Mouse (Mus musculus) colon, adult 2 months (tissue): ENCODE results near the gene Gtf2f1. TPM values are rescaled to one million over a fixed set of nuclear protein-coding genes. Genes with fewer than 3 reads are reported as not detected.

Experiments used
- polyA plus RNA-seq: library from polyadenylated mRNA; depleted of rRNA; stranded (reverse); fragments of >200 nt; gene quantifications from 2 replicates; pipeline ENCODE4 v1.2.3, GENCODE M21; 2012; rRNA removed

The Gtf2f1 gene
- polyA plus RNA-seq = 31.0 and 35.2 TPM in 2 replicates

GRCm38 (mm10) chr17:57011236-57012141 lies at the start of gene Gtf2f1, which contains the start of gene Gm17949:
Gene Gtf2f1, minus strand, starts transcription at chr17:57011288.
Gene Gm17949, plus strand, starts transcription at chr17:57011469.

GRCm38 (mm10) chr17:57059486-57059977 lies 48.4 kb upstream of the Gtf2f1 start, which contains the start of gene Slc25a23:
Gene Slc25a23, minus strand, starts transcription at chr17:57059863.

DNA sequence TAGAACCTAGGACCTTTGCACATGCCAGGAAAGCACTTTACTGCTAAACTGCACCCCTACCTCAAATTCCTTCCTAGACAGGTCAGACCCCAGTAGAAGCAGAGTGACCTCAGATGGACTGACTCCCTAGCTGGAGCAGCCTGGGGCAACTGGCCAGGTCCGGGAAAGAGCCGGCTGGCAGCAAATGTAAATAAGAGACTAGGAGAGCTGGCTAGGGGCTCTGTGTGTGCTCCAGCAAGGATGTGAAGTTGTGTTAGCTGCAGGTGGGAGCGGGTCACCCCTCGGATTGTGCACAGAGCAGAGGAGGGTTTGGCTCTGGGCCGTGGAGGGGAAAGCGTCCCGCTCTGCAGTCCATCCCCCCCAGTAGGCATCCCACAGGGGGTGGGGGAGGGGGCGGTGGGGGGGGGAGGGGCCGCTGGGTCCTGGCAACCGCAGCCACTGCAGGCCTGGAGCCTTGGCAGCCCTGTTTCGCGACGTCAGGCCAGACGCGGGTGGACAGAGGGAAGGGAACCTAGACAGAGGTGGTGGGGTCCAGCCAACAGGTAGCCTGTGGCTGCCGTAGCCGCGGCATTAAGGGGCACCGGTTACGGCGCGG lies 47.9 kb upstream of the Gtf2f1 start, which contains the start of gene Crb3:
Crb3 (plus strand) TSS at position 215 of the 595 bp plus-strand sequence.

DNA sequence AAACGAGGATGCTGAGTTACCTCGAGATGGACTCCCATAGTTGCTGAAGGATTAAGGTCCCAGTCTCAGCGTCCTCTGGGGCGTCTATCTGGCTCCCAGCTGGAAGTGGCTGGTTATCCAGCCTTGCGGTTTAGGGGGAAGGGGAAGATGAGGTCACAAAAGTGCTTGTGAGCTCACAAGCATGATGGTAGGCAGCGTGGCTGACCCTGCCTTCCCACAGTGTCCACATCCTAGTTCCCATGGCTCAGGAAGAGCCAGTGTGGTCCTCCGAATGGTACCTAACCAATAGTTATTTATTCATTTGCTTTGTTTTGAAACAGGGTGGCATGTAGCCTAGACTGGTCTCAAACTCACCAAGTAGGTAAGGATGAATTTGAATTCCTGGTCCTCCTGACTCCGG lies 30.5 kb upstream of the Gtf2f1 start, which contains the start of gene Slc25a41:
Slc25a41 (minus strand) TSS at position 101 of the 400 bp plus-strand sequence.

GRCm38 (mm10) chr17:57030931-57031660 lies 20.0 kb upstream of the Gtf2f1 start, which contains the start of gene Khsrp:
Gene Khsrp, minus strand, starts transcription at chr17:57031522.

GRCm38 (mm10) chr17:56999968-57000609 lies 11.0 kb downstream of the Gtf2f1 start, which contains the start of gene Pspn:
Gene Pspn, minus strand, starts transcription at chr17:57000018.

GRCm38 (mm10) chr17:56997029-56997667 lies 13.9 kb downstream of the Gtf2f1 start, which contains the start of gene Alkbh7:
Gene Alkbh7, plus strand, starts transcription at chr17:56997339.

DNA sequence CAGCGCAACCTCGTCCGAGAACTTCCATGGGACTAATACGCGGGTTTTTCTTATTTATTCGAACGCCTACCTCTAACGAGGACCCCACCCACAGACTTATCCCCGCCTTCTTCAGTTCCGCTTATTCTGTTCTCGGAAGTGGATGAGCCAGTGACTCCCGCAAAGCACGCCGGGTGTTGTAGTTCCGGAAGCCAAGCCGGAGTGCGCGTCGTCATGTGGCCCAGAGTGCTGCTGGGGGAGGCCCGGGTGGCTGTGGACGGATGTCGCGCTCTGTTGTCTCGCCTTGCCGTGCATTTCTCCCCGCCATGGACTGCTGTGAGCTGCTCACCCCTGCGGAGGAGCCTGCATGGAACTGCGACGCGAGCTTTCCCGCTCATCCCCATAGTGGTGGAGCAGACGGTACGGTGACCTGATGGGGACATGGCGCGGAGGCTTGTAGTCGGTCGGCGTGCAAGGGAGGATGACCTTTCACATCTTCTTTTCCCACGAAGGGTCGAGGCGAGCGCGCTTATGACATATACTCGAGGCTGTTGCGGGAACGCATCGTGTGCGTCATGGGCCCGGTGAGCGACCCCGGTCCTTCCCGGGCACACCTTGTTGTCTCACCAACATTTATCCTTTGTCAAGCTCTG lies 20.9 kb downstream of the Gtf2f1 start, which contains the start of gene Clpp:
Clpp (plus strand) TSS at position 191 of the 632 bp plus-strand sequence.

DNA sequence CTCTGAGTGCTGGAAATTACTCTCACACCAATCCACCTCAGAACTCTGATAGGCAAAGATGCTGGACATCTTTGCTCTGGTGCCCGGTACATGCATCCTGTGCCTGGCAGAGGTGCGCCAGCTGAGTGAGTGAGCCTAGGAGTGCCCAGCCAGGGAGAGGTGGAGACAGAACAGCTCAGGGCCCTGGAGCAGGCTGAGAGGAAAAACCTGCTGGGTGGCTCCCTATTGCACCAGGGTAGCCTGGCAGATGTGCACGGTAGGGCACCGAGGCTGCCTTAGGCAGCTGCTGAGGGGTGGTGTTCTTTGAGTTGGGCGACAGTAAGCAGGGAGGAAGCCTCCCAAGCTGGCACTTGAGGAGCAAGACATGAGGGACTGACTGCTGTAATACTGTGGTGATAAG lies 29.1 kb downstream of the Gtf2f1 start, which contains the start of gene Acer1:
Acer1 (minus strand) TSS at position 114 of the 400 bp plus-strand sequence.

Other genes with a start within 250 kb of the Gtf2f1 start
- 75.7 and 94.5 TPM in 2 replicates for gene Dus3l, start 246.5 kb downstream of the Gtf2f1 start, polyA plus RNA-seq
- gene Prr22, start 241.0 kb downstream of the Gtf2f1 start, polyA plus RNA-seq = 3.8 and 4.5 TPM in 2 replicates
- gene Rfx2, start 180.3 kb downstream of the Gtf2f1 start, polyA plus RNA-seq = 13.0 and 16.5 TPM in 2 replicates
- not detected in 2 replicates for gene Acsbg2, start 136.8 kb downstream of the Gtf2f1 start, polyA plus RNA-seq
- gene 1700061G19Rik, start 135.8 kb downstream of the Gtf2f1 start, polyA plus RNA-seq = 0.05 and 0.22 TPM in 2 replicates
- 59.6 and 65.3 TPM in 2 replicates for gene Mllt1, start 75.9 kb downstream of the Gtf2f1 start, polyA plus RNA-seq
- 73.6 and 84.8 TPM in 2 replicates for gene Acer1, start 29.2 kb downstream of the Gtf2f1 start, polyA plus RNA-seq
- 174 and 182 TPM in 2 replicates for gene Clpp, start 21.0 kb downstream of the Gtf2f1 start, polyA plus RNA-seq
- 70.7 and 72.3 TPM in 2 replicates for gene Alkbh7, start 13.9 kb downstream of the Gtf2f1 start, polyA plus RNA-seq
- 0.57 TPM in 1 of 2 replicates, not detected in the other for gene Pspn, start 11.3 kb downstream of the Gtf2f1 start, polyA plus RNA-seq
- 0.24 TPM in 1 of 2 replicates, not detected in the other for gene Gm17949, start 181 bp upstream of the Gtf2f1 start, polyA plus RNA-seq
- gene Khsrp, start 20.2 kb upstream of the Gtf2f1 start, polyA plus RNA-seq = 83.9 and 101 TPM in 2 replicates
- not detected in 2 replicates for gene Slc25a41, start 30.4 kb upstream of the Gtf2f1 start, polyA plus RNA-seq
- 237 and 303 TPM in 2 replicates for gene Crb3, start 47.8 kb upstream of the Gtf2f1 start, polyA plus RNA-seq
- gene Slc25a23, start 48.6 kb upstream of the Gtf2f1 start, polyA plus RNA-seq = 33.4 and 39.0 TPM in 2 replicates
- 3.9 and 4.8 TPM in 2 replicates for gene Dennd1c, start 67.2 kb upstream of the Gtf2f1 start, polyA plus RNA-seq
- gene Tubb4a, start 76.5 kb upstream of the Gtf2f1 start, polyA plus RNA-seq = 8.0 and 8.8 TPM in 2 replicates
- gene Tnfsf9, start 94.0 kb upstream of the Gtf2f1 start, polyA plus RNA-seq = 2.2 and 2.3 TPM in 2 replicates
- gene Cd70, start 138.5 kb upstream of the Gtf2f1 start, polyA plus RNA-seq = not detected in 2 replicates
- gene Tnfsf14, start 182.9 kb upstream of the Gtf2f1 start, polyA plus RNA-seq = 0.48 and 0.52 TPM in 2 replicates
- gene C3, start 216.8 kb upstream of the Gtf2f1 start, polyA plus RNA-seq = 40.1 and 41.4 TPM in 2 replicates
- 108 and 126 TPM in 2 replicates for gene Gpr108, start 237.2 kb upstream of the Gtf2f1 start, polyA plus RNA-seq
- gene Trip10, start 238.2 kb upstream of the Gtf2f1 start, polyA plus RNA-seq = 46.6 and 47.7 TPM in 2 replicates